Mouse (Mus musculus) MEL (cell line): ENCODE measurements around the gene Dapk3. TPM values are rescaled to one million over a fixed set of nuclear protein-coding genes. Genes with fewer than 3 reads are reported as not detected.

ENCODE experiments used
- DNase-seq: peaks from one replicate; pipeline ENCODE4 v3.0.0; 2011; ENCODE audit warnings: low read depth, low spot score
- H3K27ac ChIP-seq: 2 replicates; pipeline ENCODE4 v1.5.1; 2012; ENCODE audit warnings: low read depth, mild to moderate bottlenecking, control low read depth, low read length, moderate library complexity; ENCODE audit not compliant: control insufficient read depth
- H3K27me3 ChIP-seq, 2 experiments: fragments of 150-350 bp in 1 of 2; sonication (generic) in 1 of 2; 2 replicates each; pipeline ENCODE4 v1.6.1; 2012; ENCODE audit warnings: low read length in 2 of 2, mild to moderate bottlenecking in 2 of 2, improper control_type of control experiment in 1 of 2, moderate library complexity in 1 of 2; ENCODE audit not compliant: insufficient read depth in 2 of 2, control insufficient read depth in 1 of 2
- H3K36me3 ChIP-seq, 2 experiments: 2 replicates each; pipeline ENCODE4 v1.6.1; 2012 to 2014; ENCODE audit warnings: low read length in 2 of 2, improper control_type of control experiment in 1 of 2, inconsistent platforms in 1 of 2, mild to moderate bottlenecking in 1 of 2; ENCODE audit not compliant: insufficient read depth in 2 of 2, control insufficient read depth in 1 of 2
- H3K4me1 ChIP-seq, 2 experiments: fragments of 150-350 bp in 1 of 2; sonication (generic) in 1 of 2; 2 replicates each; pipeline ENCODE4 v1.6.1; 2012; ENCODE audit warnings: low read length in 2 of 2, improper control_type of control experiment in 1 of 2, mild to moderate bottlenecking in 1 of 2; ENCODE audit not compliant: insufficient read depth in 2 of 2, control insufficient read depth in 1 of 2
- H3K4me3 ChIP-seq, 2 experiments: fragments of 150-350 bp in 1 of 2; sonication (generic) in 1 of 2; 2 replicates each; pipeline ENCODE4 v1.5.1; 2012; ENCODE audit warnings: low read depth in 2 of 2, low read length in 2 of 2, mild to moderate bottlenecking in 2 of 2, moderate library complexity in 2 of 2, control low read depth in 1 of 2, improper control_type of control experiment in 1 of 2; ENCODE audit not compliant: control insufficient read depth in 1 of 2, insufficient read depth in 1 of 2
- H3K79me2 ChIP-seq: 2 replicates; pipeline ENCODE4 v1.6.1; 2012; ENCODE audit warnings: mild to moderate bottlenecking, low read length, moderate library complexity; ENCODE audit not compliant: control insufficient read depth, poor library complexity, insufficient read depth
- H3K9ac ChIP-seq: 2 replicates; pipeline ENCODE4 v1.6.1; 2012; ENCODE audit warnings: low read depth, mild to moderate bottlenecking, control low read depth, low read length, moderate library complexity; ENCODE audit not compliant: control insufficient read depth, poor library complexity, severe bottlenecking
- H3K9me3 ChIP-seq: fragments of 150-350 bp; sonication (generic); replicated peaks from 2 replicates; pipeline ENCODE4 v1.6.1; 2012; ENCODE audit warnings: mild to moderate bottlenecking, low read length, improper control_type of control experiment, moderate library complexity; ENCODE audit not compliant: insufficient read depth
- BHLHE40 ChIP-seq: IDR thresholded peaks from 2 replicates; pipeline ENCODE4 v1.6.1; 2012; ENCODE audit warnings: low read depth, mild to moderate bottlenecking, inconsistent platforms, low read length, improper control_type of control experiment, borderline replicate concordance
- CHD1 ChIP-seq: IDR thresholded peaks from 2 replicates; pipeline ENCODE4 v1.6.1; 2012; ENCODE audit warnings: low read depth, mild to moderate bottlenecking, inconsistent platforms, low read length, improper control_type of control experiment
- E2F4 ChIP-seq: IDR thresholded peaks from 2 replicates; pipeline ENCODE4 v1.6.1; 2011; ENCODE audit warnings: low read depth, low read length, improper control_type of control experiment, borderline replicate concordance
- ELF1 ChIP-seq: IDR thresholded peaks from 2 replicates; pipeline ENCODE4 v1.6.1; 2014; ENCODE audit warnings: low read depth, mild to moderate bottlenecking, inconsistent platforms, low read length, improper control_type of control experiment, moderate library complexity
- ETS1 ChIP-seq: IDR thresholded peaks from 2 replicates; pipeline ENCODE4 v1.6.1; 2012; ENCODE audit warnings: low read depth, mild to moderate bottlenecking, inconsistent platforms, low read length, improper control_type of control experiment, moderate library complexity
- GABPA ChIP-seq: IDR thresholded peaks from 2 replicates; pipeline ENCODE4 v1.6.1; 2012; ENCODE audit warnings: low read depth, mild to moderate bottlenecking, inconsistent platforms, low read length, improper control_type of control experiment, moderate library complexity
- HCFC1 ChIP-seq: IDR thresholded peaks from 2 replicates; pipeline ENCODE4 v1.6.1; 2012; ENCODE audit warnings: low read depth, mild to moderate bottlenecking, inconsistent platforms, low read length, improper control_type of control experiment, moderate library complexity
- JUND ChIP-seq: IDR thresholded peaks from 2 replicates; pipeline ENCODE4 v1.6.1; 2011; ENCODE audit warnings: low read depth, mild to moderate bottlenecking, improper control_type of control experiment, low read length
- NELFE ChIP-seq: IDR thresholded peaks from 2 replicates; pipeline ENCODE4 v1.6.1; 2011; ENCODE audit warnings: low read depth, low read length, improper control_type of control experiment
- NRF1 ChIP-seq: IDR thresholded peaks from 2 replicates; pipeline ENCODE4 v1.6.1; 2014; ENCODE audit warnings: low read depth, mild to moderate bottlenecking, inconsistent platforms, low read length, improper control_type of control experiment, moderate library complexity; ENCODE audit not compliant: poor library complexity, insufficient read depth, severe bottlenecking
- POLR2A ChIP-seq, 2 experiments: IDR thresholded peaks; 2 replicates each; pipeline ENCODE4 v1.6.1; 2011 to 2012; ENCODE audit warnings: low read length in 2 of 2, mild to moderate bottlenecking in 2 of 2, control low read depth in 1 of 2, improper control_type of control experiment in 1 of 2, low read depth in 1 of 2, moderate library complexity in 1 of 2; ENCODE audit not compliant: control insufficient read depth in 1 of 2, insufficient read depth in 1 of 2, poor library complexity in 1 of 2
- POLR2AphosphoS2 ChIP-seq: IDR thresholded peaks from 2 replicates; pipeline ENCODE4 v1.6.1; 2011; ENCODE audit warnings: low read length, improper control_type of control experiment
- RAD21 ChIP-seq: IDR thresholded peaks from 2 replicates; pipeline ENCODE4 v1.6.1; 2011; ENCODE audit warnings: mild to moderate bottlenecking, low read depth, low read length, improper control_type of control experiment
- RCOR1 ChIP-seq: IDR thresholded peaks from 2 replicates; pipeline ENCODE4 v1.6.1; 2012; ENCODE audit warnings: low read depth, mild to moderate bottlenecking, inconsistent platforms, low read length, improper control_type of control experiment
- TAL1 ChIP-seq: IDR thresholded peaks from 2 replicates; pipeline ENCODE4 v1.6.1; 2012; ENCODE audit warnings: mild to moderate bottlenecking, inconsistent platforms, low read length, moderate library complexity, mixed read lengths
- TBP ChIP-seq: IDR thresholded peaks from 2 replicates; pipeline ENCODE4 v1.8.0; 2011; ENCODE audit warnings: low read depth, low read length, improper control_type of control experiment
- TCF12 ChIP-seq: IDR thresholded peaks from 2 replicates; pipeline ENCODE4 v1.6.1; 2014; ENCODE audit warnings: low read depth, mild to moderate bottlenecking, inconsistent platforms, low read length, improper control_type of control experiment, moderate library complexity
- UBTF ChIP-seq: IDR thresholded peaks from 2 replicates; pipeline ENCODE4 v1.6.1; 2012; ENCODE audit warnings: low read depth, mild to moderate bottlenecking, inconsistent platforms, low read length, improper control_type of control experiment, moderate library complexity, borderline replicate concordance; ENCODE audit not compliant: insufficient read depth
- USF2 ChIP-seq, 2 experiments: IDR thresholded peaks; 2 replicates each; pipeline ENCODE4 v1.6.1; 2011 to 2012; ENCODE audit warnings: improper control_type of control experiment in 2 of 2, low read length in 2 of 2, borderline replicate concordance in 1 of 2, inconsistent platforms in 1 of 2, low read depth in 1 of 2, mild to moderate bottlenecking in 1 of 2; ENCODE audit not compliant: insufficient read depth in 1 of 2
- ZC3H11A ChIP-seq: IDR thresholded peaks from 2 replicates; pipeline ENCODE4 v1.6.1; 2012; ENCODE audit warnings: low read depth, mild to moderate bottlenecking, inconsistent platforms, low read length, improper control_type of control experiment
- ZKSCAN1 ChIP-seq: IDR thresholded peaks from 2 replicates; pipeline ENCODE4 v1.6.1; 2012; ENCODE audit warnings: low read depth, mild to moderate bottlenecking, inconsistent platforms, low read length, improper control_type of control experiment, moderate library complexity
- ZMIZ1 ChIP-seq: IDR thresholded peaks from 2 replicates; pipeline ENCODE4 v1.6.1; 2012; ENCODE audit warnings: low read depth, mild to moderate bottlenecking, inconsistent platforms, low read length, improper control_type of control experiment, moderate library complexity
- ZNF384 ChIP-seq: IDR thresholded peaks from 2 replicates; pipeline ENCODE4 v1.6.1; 2012; ENCODE audit warnings: low read depth, mild to moderate bottlenecking, inconsistent platforms, low read length, improper control_type of control experiment
- polyA plus RNA-seq, 2 experiments: library from polyadenylated mRNA; stranded (reverse) in 1 of 2; unstranded in 1 of 2; fragments of >175 nt in 1 of 2; fragments of >200 nt in 1 of 2; gene quantifications; 2 replicates each; pipeline versions ENCODE4 v1.2.1 to v1.2.4; 2012; ENCODE audit warnings: low replicate concordance in 2 of 2, low read depth in 1 of 2; ENCODE audit not compliant: insufficient read length in 2 of 2, insufficient read depth in 1 of 2, missing spikeins in 1 of 2
- total RNA-seq: library from RNA; depleted of rRNA; stranded (reverse); fragments of 300-350 nt; gene quantifications from 2 replicates; pipeline ENCODE4 v1.2.3, GENCODE M21; 2012

Gene Dapk3
- total and polyA plus RNA-seq, 3 experiments = 42.3 to 79.1 TPM; not detected in 1

DNA sequence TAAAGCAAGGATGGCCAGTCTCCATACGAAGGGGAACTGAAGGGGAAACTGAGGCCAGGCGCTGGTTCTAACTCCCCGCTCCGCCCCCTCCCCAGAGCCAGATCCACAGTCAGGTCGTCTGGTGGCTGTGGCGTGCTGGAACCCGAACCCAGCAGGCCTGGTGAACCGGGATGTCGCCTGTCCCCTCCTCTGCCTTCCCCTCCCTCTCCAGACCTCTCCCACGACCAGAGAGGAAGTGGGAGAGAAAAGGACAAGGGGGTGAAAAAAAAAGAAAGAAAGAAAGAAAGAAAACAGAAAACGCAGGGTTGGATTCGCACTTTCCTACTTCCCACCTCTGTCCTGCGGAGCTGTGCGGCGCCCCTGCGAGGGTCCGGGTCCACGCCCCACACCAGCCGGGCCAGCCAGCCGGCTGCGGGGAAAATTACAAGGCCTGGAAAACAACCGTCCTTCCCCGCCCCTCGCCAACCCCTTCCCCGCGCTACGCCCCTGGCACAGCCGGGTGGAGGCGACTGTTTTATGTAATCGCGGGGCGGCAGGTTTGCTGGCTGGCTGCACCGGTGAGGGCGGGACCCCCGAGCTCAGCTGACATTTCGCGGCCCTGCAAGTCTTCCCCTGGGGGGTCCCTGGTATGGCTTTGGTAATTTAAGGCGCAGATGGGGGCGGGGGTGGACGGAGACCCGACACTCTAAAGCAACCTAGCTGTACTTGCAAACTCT is 47.7 kb upstream of the Dapk3 start, which contains the start of gene Zbtb7a:
Zbtb7a (plus strand) TSS at position 255 of the 716 bp plus-strand sequence.
- TF ChIP-seq TBP (peak; percentile 97), RAD21 (no peak), ZC3H11A (no peak), POLR2AphosphoS2 (no peak), POLR2A (IDR thresholded peaks at IDR 0.05; ENCODE audit: control insufficient read depth in 1 of 2, insufficient read depth in 1 of 2, low read depth in 1 of 2, low read length in 2 of 2, poor library complexity in 1 of 2) (0 out of 4 replicates have a peak, but pooled peaks of 1 of the 2 experiments have one; percentile 14), ZKSCAN1 (no peak), UBTF (peak; percentile 100), TCF12 (peak; percentile 50; the same call in 1 of the 2 replicates), E2F4 (no peak), JUND (no peak), TAL1 (peak; percentile 36; the same call in 1 of the 2 replicates), RCOR1 (peak; percentile 23; the same call in 1 of the 2 replicates), ETS1 (no peak), NELFE (peak; percentile 43; the same call in 1 of the 2 replicates), NRF1 (no peak), ZMIZ1 (peak; percentile 12; the same call in 1 of the 2 replicates), CHD1 (no peak), HCFC1 (0 out of 2 replicates have a peak, but pooled peaks have one; percentile 9), ZNF384 (peak; percentile 54), ELF1 (peak; percentile 25; the same call in 1 of the 2 replicates), BHLHE40 (no peak), GABPA (no peak), USF2 (IDR thresholded peaks at IDR 0.05; ENCODE audit: borderline replicate concordance in 1 of 2, insufficient read depth in 1 of 2, low read depth in 1 of 2, low read length in 2 of 2) (no peak)
- TF ChIP-seq, all 39 proteins: peak for 11
- peak; percentile 80 for DNase-seq
- H3K27me3 ChIP-seq = no peaks in the 10 kb centered on the region
- no peaks in the 10 kb centered on the region for H3K9me3 ChIP-seq
- peaks cover 3 to 13% of the 10 kb centered on the region in 2 experiments; a peak in 3 of 4 replicates for H3K4me1 ChIP-seq
- peak within 1 kb of the TSS; percentile 88 to 97 for H3K4me3 ChIP-seq
- peak within 1 kb of the TSS; percentile 95 for H3K9ac ChIP-seq
- H3K79me2 ChIP-seq = peaks cover 34% of the 10 kb centered on the region
- H3K36me3 ChIP-seq = peaks cover 0 to 12% of the 10 kb centered on the region in 2 experiments; a peak in 2 of 4 replicates
- peak within 1 kb of the TSS; percentile 96 for H3K27ac ChIP-seq
